Mouse (Mus musculus): ENCODE results near the gene Prickle4.

DNA sequence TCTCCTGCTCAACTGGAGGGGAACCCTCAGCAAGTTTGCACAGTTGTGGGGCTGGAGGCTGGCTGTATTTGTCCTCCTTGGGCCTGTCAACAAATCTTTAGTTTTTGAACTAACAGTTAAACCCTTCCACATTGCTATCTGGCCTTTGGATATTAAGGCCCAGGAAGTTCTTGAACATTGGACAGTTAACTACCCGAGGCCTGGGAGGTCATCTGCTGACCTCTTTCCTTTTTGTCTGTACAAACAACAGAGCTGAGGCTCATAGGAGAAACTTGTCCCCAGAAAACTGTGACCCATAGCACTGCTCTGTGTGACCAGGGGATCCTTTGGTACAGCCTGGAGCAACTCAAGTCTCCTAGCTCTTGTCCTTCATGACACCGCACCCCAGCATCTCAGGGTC is 4.5 kb upstream of the Prickle4 start:
- no peak for TF ChIP-seq CTCF (IDR thresholded peaks at IDR 0.05; ENCODE audit: low read depth, low read length)
- no peak for TF ChIP-seq TAL1 (conservative IDR thresholded peaks at IDR 0.05; ENCODE audit: low read depth, low read length)
- no peak for TF ChIP-seq GATA1 (IDR thresholded peaks at IDR 0.05; ENCODE audit: borderline replicate concordance, low read length)
- TF ChIP-seq GATA2 (IDR thresholded peaks at IDR 0.05; ENCODE audit: borderline replicate concordance, low read depth, low read length), result no peak

Data from G1E (cell line).